Mouse (Mus musculus) liver, adult 10 weeks (tissue): ENCODE measurements around the gene Frmd5. TPM values are rescaled to one million over a fixed set of nuclear protein-coding genes. Genes with fewer than 3 reads are reported as not detected.

Source experiments
- polyA plus RNA-seq: library from polyadenylated mRNA; stranded (reverse); fragments of 350-450 nt; fragmentation: Illumina TruSeq; extraction: RNeasy Lipid Tissue Mini Kit (QIAGEN cat#74804); gene quantifications from one replicate; pipeline ENCODE4 v1.2.3, GENCODE M21; 2014; ENCODE audit warnings: low read depth, low replicate concordance

Gene Frmd5
- polyA plus RNA-seq: not detected

DNA sequence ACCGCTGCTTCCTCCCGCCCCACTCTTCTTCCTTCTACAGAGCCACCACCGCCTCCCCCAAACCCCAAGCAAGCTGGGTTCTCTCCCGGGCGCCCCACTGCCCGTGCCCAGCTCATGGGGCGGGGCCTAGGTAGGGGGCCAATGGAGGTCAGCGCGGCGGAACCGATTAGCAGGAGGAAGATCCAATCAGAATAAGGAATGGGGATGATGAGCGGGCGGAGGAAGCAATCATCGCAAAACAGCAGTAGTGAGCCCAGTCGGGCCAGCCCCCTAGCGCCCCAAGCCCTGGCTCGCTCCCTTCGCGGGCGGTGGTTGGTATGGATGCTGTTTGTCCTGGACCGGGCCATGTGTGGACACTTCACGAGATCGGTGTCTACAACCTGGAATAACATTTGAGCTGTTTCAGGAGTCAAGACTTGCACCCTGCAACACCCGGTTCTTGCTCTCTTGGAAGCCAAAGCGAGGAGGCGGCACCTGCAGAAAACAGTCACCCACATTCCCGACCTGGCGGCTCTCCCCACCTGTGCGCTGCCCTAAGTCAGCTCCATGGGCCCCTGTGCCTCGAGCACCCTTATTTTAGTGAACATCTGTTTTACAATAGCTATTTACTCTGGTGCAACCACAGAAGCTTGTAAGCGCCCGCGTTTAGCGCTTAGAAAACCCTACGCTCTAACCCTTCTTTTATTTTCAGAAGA is at the start of gene Frmd5:
Gene Frmd5 (minus strand): TSS at position 129 of the 695 bp plus-strand sequence.

DNA sequence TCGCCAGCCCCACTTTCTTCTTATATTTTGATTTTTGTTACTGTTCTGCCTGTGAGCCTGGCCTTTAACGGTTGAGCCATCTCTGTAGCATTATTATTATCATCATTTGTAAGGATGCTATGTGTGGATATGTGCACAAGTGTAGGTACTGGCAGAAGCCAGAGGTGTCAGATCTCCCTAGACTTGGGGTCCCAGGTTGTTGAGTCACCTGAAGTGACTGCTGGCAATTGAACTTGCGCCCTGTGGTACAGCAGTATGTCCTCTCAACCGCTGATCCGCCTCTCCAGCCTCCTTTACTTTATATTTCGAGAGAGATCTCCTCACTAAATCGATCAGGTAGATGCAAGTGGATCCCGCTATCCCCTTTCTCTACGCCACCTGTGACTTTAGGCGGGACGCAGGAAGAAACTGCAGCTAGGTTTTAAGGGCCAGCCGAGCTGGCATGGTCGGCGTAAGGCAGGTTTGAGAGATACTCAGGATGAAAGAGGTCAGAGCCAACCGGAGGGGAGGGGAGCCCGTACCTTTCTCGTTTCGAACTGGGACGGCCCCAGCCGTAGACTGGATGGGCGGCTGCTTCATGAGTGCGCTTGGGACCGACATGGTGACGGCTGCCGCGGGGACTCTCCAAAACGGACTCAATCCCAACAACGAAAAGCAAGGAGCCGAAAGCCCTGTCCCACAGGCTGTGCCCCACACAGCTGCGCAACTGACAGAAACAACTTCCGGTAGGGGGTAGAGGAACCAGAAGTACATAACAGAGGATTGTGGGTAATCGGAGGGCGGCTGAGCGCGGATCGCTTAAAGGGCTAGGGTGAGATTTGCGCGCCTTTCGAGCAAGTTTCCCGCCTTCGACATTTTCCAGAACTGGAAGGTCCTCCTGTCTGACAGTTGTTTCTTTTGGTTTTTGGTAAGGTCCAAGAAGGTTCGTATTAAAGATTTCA is 300.7 kb downstream of the Frmd5 start, which contains the start of the genes Mfap1a and Wdr76:
Gene Mfap1a (minus strand): TSS at position 724 of the 941 bp plus-strand sequence.
Gene Wdr76 (plus strand): TSS at position 782 of the 941 bp plus-strand sequence.

Other genes starting within 250 kb of the Frmd5 start
- 10.6 TPM for gene Casc4, start 59.9 kb upstream of the Frmd5 start, polyA plus RNA-seq
- gene Ctdspl2, start 148.9 kb upstream of the Frmd5 start, polyA plus RNA-seq: 12.6 TPM
- not detected for gene Mageb3, start 149.0 kb upstream of the Frmd5 start, polyA plus RNA-seq
- gene Eif3j1, start 221.5 kb upstream of the Frmd5 start, polyA plus RNA-seq: 53.3 TPM